Mouse (Mus musculus) frontal cortex, postnatal 25 days (tissue): ENCODE measurements around the gene Gm14418.
"Not testable (repeated sequence)": the region's sequence is repeated elsewhere in the genome, so short reads cannot be mapped to it uniquely, and the experiment has no call there.

Experiments used
- DNase-seq, 2 experiments: peaks; one replicate each; pipeline ENCODE4 v3.0.0; 2022; ENCODE audit warnings: low spot score in 2 of 2

The Gm14418 gene

DNA sequence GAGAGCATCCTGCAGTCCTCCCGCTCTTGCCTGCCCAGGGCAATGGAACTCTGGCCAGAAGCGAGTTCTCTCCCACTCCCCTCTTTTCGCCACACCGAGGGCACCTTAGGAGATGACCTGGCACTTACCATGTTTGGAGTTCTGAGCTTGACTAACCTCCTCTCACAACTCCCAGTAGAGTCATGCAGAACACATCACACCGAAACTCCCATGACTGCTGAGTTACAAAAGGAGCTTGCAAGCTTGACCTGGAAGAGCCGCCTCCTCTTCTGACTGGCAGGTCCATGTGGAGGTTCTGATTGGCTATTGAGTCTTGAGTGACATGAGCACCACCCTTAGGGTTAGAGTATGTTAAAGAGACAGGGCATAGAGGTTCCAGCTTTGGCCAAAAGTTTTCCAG, at the start of gene Gm14418:
Gene Gm14418, minus strand, starts transcription at position 225 of the 400 bp plus-strand sequence.
- DNase-seq: not testable (repeated sequence)
